Mouse (Mus musculus): ENCODE data around the gene Samd10.

DNA sequence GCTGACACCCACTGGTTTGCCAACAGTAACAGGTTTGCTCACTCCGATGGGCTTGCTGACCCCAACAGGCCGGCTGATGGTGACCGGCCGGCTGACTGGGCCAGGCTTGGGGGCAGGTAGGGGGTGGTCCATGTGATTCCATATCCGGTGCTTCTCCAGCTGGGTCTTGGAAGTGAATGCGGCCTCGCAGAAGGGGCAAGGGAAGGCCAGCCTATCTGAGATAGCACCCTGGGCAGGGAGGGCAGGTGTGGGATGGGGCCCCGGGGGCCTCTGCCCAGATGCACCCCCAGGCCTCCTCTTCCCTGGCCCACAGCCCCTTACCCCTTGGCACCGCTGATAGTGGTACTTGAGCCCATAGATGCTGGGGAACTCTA lies 9.3 kb downstream of the Samd10 start:
- TF ChIP-seq CTCF (conservative IDR thresholded peaks at IDR 0.05; ENCODE audit: insufficient read depth, insufficient read length, low read depth, low read length) = no peak
- TF ChIP-seq POLR2A (IDR thresholded peaks at IDR 0.05; ENCODE audit: low read depth, low read length) = no peak
